Mouse (Mus musculus): ENCODE results near the gene Lmnb2. TPM values are rescaled to one million over a fixed set of nuclear protein-coding genes. Genes with fewer than 3 reads are reported as not detected.

The Lmnb2 gene
- polyA plus RNA-seq, 1 experiment from 2014 or later = 6.9 TPM

GRCm38 (mm10) chr10:80904709-80905108 lies 13.3 kb downstream of the Lmnb2 start:
- TF ChIP-seq CTCF (IDR thresholded peaks at IDR 0.05) = no peak
- no peak for TF ChIP-seq EP300 (IDR thresholded peaks at IDR 0.05)
- no peak overlapping the region for H3K4me2 ChIP-seq (replicated peaks; ENCODE audit: low read depth, low read length)
- H3K36me3 ChIP-seq (ENCODE audit: insufficient read depth, low read length) = no peaks in the 10 kb centered on the region
- no peak overlapping the region for H3K4me3 ChIP-seq (ENCODE audit: low read depth, low read length)
- H3K27ac ChIP-seq (ENCODE audit: low read length) = no peak overlapping the region
- 86% methylated on average over 11 of the region's 11 CpGs for WGBS
- no peak for DNase-seq (ENCODE audit: low spot score)
- H3K4me1 ChIP-seq (ENCODE audit: insufficient read depth, low read depth, low read length) = peaks cover 6% of the 10 kb centered on the region
- no peaks in the 10 kb centered on the region for H3K9me3 ChIP-seq (ENCODE audit: low read length)
- H3K9ac ChIP-seq (replicated peaks; ENCODE audit: low read depth) = no peak overlapping the region
- no peaks in the 10 kb centered on the region for H3K27me3 ChIP-seq (replicated peaks; ENCODE audit: insufficient read depth, low read length)
- ATAC-seq = no peak

GRCm38 (mm10) chr10:80904004-80904693 lies 13.9 kb downstream of the Lmnb2 start:
- ATAC-seq (no peak), DNase-seq (ENCODE audit: low spot score) (no peak)
- no peaks in the 10 kb centered on the region for H3K9me3 ChIP-seq (ENCODE audit: low read length)
- no peak overlapping the region for H3K9ac ChIP-seq (replicated peaks; ENCODE audit: low read depth)
- TF ChIP-seq CTCF (IDR thresholded peaks at IDR 0.05) (no peak), EP300 (IDR thresholded peaks at IDR 0.05) (no peak)
- H3K27ac ChIP-seq (ENCODE audit: low read length) = no peak overlapping the region
- no peaks in the 10 kb centered on the region for H3K27me3 ChIP-seq (replicated peaks; ENCODE audit: insufficient read depth, low read length)
- H3K4me1 ChIP-seq (ENCODE audit: insufficient read depth, low read depth, low read length) = peaks cover 10% of the 10 kb centered on the region
- H3K4me2 ChIP-seq (replicated peaks; ENCODE audit: low read depth, low read length) = no peak overlapping the region
- no peaks in the 10 kb centered on the region for H3K36me3 ChIP-seq (ENCODE audit: insufficient read depth, low read length)
- WGBS = 79% methylated on average over 27 of the region's 28 CpGs
- H3K4me3 ChIP-seq (ENCODE audit: low read depth, low read length) = no peak overlapping the region

- Histone ChIP-seq H3K4me3 (ENCODE audit: low read depth, low read length) (no peak overlapping the region), H3K27ac (ENCODE audit: low read length) (no peak overlapping the region), H3K4me1 (ENCODE audit: insufficient read depth, low read depth, low read length) (peaks cover 10% of the 10 kb centered on the region), H3K9ac (replicated peaks; ENCODE audit: low read depth) (no peak overlapping the region), H3K27me3 (replicated peaks; ENCODE audit: insufficient read depth, low read length) (no peaks in the 10 kb centered on the region), H3K36me3 (ENCODE audit: insufficient read depth, low read length) (no peaks in the 10 kb centered on the region), H3K9me3 (ENCODE audit: low read length) (no peaks in the 10 kb centered on the region), H3K4me2 (replicated peaks; ENCODE audit: low read depth, low read length) (no peak overlapping the region)
- DNase-seq (ENCODE audit: low spot score) (no peak), ATAC-seq (no peak)
- WGBS = 92% methylated on average over 10 of the region's 10 CpGs
- TF ChIP-seq CTCF (IDR thresholded peaks at IDR 0.05) (no peak), EP300 (IDR thresholded peaks at IDR 0.05) (no peak)
Observed at GRCm38 (mm10) chr10:80903282-80903681, 14.8 kb downstream of the Lmnb2 start.

- DNase-seq (ENCODE audit: low spot score) = no peak
- H3K36me3 ChIP-seq (ENCODE audit: insufficient read depth, low read length) = no peaks in the 10 kb centered on the region
- TF ChIP-seq EP300 (IDR thresholded peaks at IDR 0.05) (no peak), CTCF (IDR thresholded peaks at IDR 0.05) (no peak)
- no peak overlapping the region for H3K27ac ChIP-seq (ENCODE audit: low read length)
- H3K4me2 ChIP-seq (replicated peaks; ENCODE audit: low read depth, low read length) = no peak overlapping the region
- H3K4me1 ChIP-seq (ENCODE audit: insufficient read depth, low read depth, low read length) = peaks cover 10% of the 10 kb centered on the region
- no peak overlapping the region for H3K4me3 ChIP-seq (ENCODE audit: low read depth, low read length)
- 94% methylated on average over 9 of the region's 9 CpGs for WGBS
- H3K9me3 ChIP-seq (ENCODE audit: low read length) = no peaks in the 10 kb centered on the region
- no peaks in the 10 kb centered on the region for H3K27me3 ChIP-seq (replicated peaks; ENCODE audit: insufficient read depth, low read length)
- ATAC-seq = no peak
- H3K9ac ChIP-seq (replicated peaks; ENCODE audit: low read depth) = no peak overlapping the region
Observed at GRCm38 (mm10) chr10:80902273-80902940, 15.6 kb downstream of the Lmnb2 start.

GRCm38 (mm10) chr10:80901409-80902272 lies 16.4 kb downstream of the Lmnb2 start:
- Histone ChIP-seq H3K9me3 (ENCODE audit: low read length) (no peaks in the 10 kb centered on the region), H3K4me3 (ENCODE audit: low read depth, low read length) (no peak overlapping the region), H3K27ac (ENCODE audit: low read length) (0 out of 2 replicates have a peak overlapping the region, but pooled peaks have one; percentile 10), H3K4me2 (replicated peaks; ENCODE audit: low read depth, low read length) (peak overlapping the region; percentile 69), H3K36me3 (ENCODE audit: insufficient read depth, low read length) (no peaks in the 10 kb centered on the region), H3K9ac (replicated peaks; ENCODE audit: low read depth) (no peak overlapping the region), H3K4me1 (ENCODE audit: insufficient read depth, low read depth, low read length) (peaks cover 10% of the 10 kb centered on the region), H3K27me3 (replicated peaks; ENCODE audit: insufficient read depth, low read length) (no peaks in the 10 kb centered on the region)
- 86% methylated on average over 19 of the region's 19 CpGs for WGBS
- TF ChIP-seq CTCF (IDR thresholded peaks at IDR 0.05) (no peak), EP300 (IDR thresholded peaks at IDR 0.05) (no peak)
- ATAC-seq (no peak), DNase-seq (ENCODE audit: low spot score) (no peak)

Measured in lung, postnatal 0 days (tissue).